Mouse (Mus musculus) liver, embryonic 14.5 days (tissue): ENCODE measurements around the gene Sun3. TPM values are rescaled to one million over a fixed set of nuclear protein-coding genes. Genes with fewer than 3 reads are reported as not detected.

Experiments
- ATAC-seq: fragments of 200-750 bp; cut with Nextera tagmentation; 2 replicates; pipeline ENCODE4 v1.8.0; 2017; ENCODE audit warnings: moderate number of reproducible peaks, mild to moderate bottlenecking, moderate library complexity; ENCODE audit not compliant: insufficient read depth
- DNase-seq, 3 experiments: peaks; one replicate each; pipeline ENCODE4 v3.0.0-alpha.2; 2012 to 2013; ENCODE audit warnings: low read depth in 3 of 3, low spot score in 3 of 3
- H3K27ac ChIP-seq: fragments of 300-500 bp; sonication (generic); 2 replicates; pipeline ENCODE4 v1.5.1; 2014; ENCODE audit warnings: moderate library complexity, mild to moderate bottlenecking, control low read depth, inconsistent platforms
- H3K27me3 ChIP-seq: fragments of 300-500 bp; sonication (generic); 2 replicates; pipeline ENCODE4 v1.6.1; 2014; ENCODE audit warnings: mild to moderate bottlenecking, low read length, moderate library complexity; ENCODE audit not compliant: control insufficient read depth, insufficient read depth
- H3K36me3 ChIP-seq: fragments of 300-500 bp; sonication (generic); replicated peaks from 2 replicates; pipeline ENCODE4 v1.6.1; 2014; ENCODE audit warnings: low read depth; ENCODE audit not compliant: control insufficient read depth, insufficient read depth
- H3K4me1 ChIP-seq, 2 experiments: fragments of 200-500 bp in 1 of 2; fragments of 300-500 bp in 1 of 2; sonication (generic) in 1 of 2; replicated peaks; 2 replicates each; pipeline ENCODE4 v1.6.1; 2012 to 2014; ENCODE audit warnings: antibody characterized with exemption in 1 of 2, inconsistent platforms in 1 of 2, low read length in 1 of 2; ENCODE audit not compliant: control insufficient read depth in 2 of 2, insufficient read depth in 2 of 2
- H3K4me2 ChIP-seq: fragments of 300-500 bp; sonication (generic); 2 replicates; pipeline ENCODE4 v1.6.1; 2014; ENCODE audit warnings: low read depth, mild to moderate bottlenecking, control low read depth, moderate library complexity
- H3K4me3 ChIP-seq, 2 experiments: fragments of 200-500 bp in 1 of 2; fragments of 300-500 bp in 1 of 2; sonication (generic) in 1 of 2; 2 replicates each; pipeline ENCODE4 v1.5.1; 2012 to 2014; ENCODE audit warnings: low read depth in 2 of 2, low read length in 2 of 2, mild to moderate bottlenecking in 2 of 2, control low read depth in 1 of 2, inconsistent platforms in 1 of 2, moderate library complexity in 1 of 2; ENCODE audit not compliant: insufficient read depth in 1 of 2
- H3K9ac ChIP-seq: fragments of 300-500 bp; sonication (generic); replicated peaks from 2 replicates; pipeline ENCODE4 v1.6.1; 2014; ENCODE audit warnings: mild to moderate bottlenecking, control low read depth, moderate library complexity
- H3K9me3 ChIP-seq: fragments of 300-500 bp; sonication (generic); 2 replicates; pipeline ENCODE4 v1.6.1; 2016; ENCODE audit warnings: low read length, mixed read lengths; ENCODE audit not compliant: control insufficient read depth
- CTCF ChIP-seq: IDR thresholded peaks from 2 replicates; pipeline ENCODE4 v1.5.1; 2016; ENCODE audit warnings: antibody characterized with exemption, low read depth, control low read depth
- EP300 ChIP-seq: IDR thresholded peaks from 2 replicates; pipeline ENCODE4 v1.6.1; 2016; ENCODE audit warnings: antibody characterized with exemption, low read depth
- WGBS: fragments of 180-500 bp; shearing (Covaris S2); extraction: QIAGEN DNeasy Blood & Tissue Kit; methylation state at CpG from one replicate; pipeline ENCODE4 v1.1.7; 2014; ENCODE audit not compliant: insufficient replicate concordance; 5-methylcytosine and 5-hydroxymethylcytosine counted together
- polyA plus RNA-seq, 2 experiments: library from polyadenylated mRNA; depleted of rRNA in 1 of 2; stranded (reverse) in 1 of 2; unstranded in 1 of 2; fragments of >200 nt; fragmentation: Nextera tagmentation in 1 of 2; extraction: Ambion mirVana in 1 of 2; gene quantifications; 2 replicates each; pipeline versions ENCODE4 v1.2.1 to v1.2.3; 2012 to 2014

Gene Sun3
- polyA plus RNA-seq, 2 experiments: not detected

DNA sequence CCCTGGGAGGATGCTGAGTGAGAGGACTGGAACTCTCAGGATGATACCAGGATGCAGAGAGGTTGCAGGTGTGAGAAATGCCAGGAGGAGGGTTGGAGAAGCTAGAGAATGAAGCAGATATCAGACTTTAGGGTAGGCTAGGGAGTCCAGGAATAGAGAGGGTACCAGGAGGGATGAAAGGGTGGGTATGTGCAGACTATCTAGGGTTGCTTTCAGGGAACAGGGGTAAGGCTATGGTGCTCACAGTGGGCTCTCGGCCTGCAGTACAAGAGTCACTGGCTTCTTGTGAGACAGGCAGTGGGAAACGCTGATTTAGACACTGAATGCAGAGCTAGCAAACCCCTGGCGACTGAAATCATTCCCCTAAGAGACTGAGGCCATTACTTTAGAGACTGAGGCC is 75.6 kb downstream of the Sun3 start, which contains the start of gene Pkd1l1:
Gene Pkd1l1, minus strand, starts transcription at position 101 of the 400 bp plus-strand sequence.
- Histone ChIP-seq H3K9me3 (no peaks in the 10 kb centered on the region), H3K4me3 (no peak within 1 kb of the TSS), H3K36me3 (no peaks in the 10 kb centered on the region), H3K27ac (no peak within 1 kb of the TSS), H3K27me3 (no peaks in the 10 kb centered on the region), H3K4me1 (peaks cover 21 to 35% of the 10 kb centered on the region in 2 experiments), H3K4me2 (peak within 1 kb of the TSS; percentile 51), H3K9ac (no peak within 1 kb of the TSS)
- TF ChIP-seq EP300: no peak
- TF ChIP-seq CTCF: no peak
- DNase-seq: no peak
- ATAC-seq: no peak
- WGBS: 52% methylated on average over 3 of the region's 3 CpGs

DNA sequence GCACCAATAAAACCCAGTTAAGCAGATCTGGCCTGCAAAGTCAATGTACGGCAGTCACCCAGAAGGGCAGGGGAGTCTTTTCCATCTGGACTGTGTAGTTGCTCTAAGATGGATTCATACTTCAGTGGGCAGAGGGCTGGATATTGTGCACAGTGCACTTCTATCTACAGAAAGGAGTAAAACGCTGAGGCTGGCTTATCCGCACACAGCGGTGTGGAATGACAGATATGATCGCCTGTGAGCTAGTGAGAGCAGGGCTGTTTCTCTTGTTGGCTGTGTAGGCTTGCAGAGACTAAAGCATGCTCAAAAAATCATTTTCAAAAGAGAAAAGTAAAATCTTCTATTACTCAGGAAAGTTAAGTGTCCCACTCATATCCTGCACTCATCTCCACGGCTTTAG is 76.7 kb downstream of the Sun3 start:
- H3K4me2 ChIP-seq: peak overlapping the region; percentile 51
- H3K4me1 ChIP-seq: peaks cover 21 to 35% of the 10 kb centered on the region in 2 experiments
- H3K4me3 ChIP-seq: no peak overlapping the region
- peak; percentile 78 for ATAC-seq
- no peaks in the 10 kb centered on the region for H3K9me3 ChIP-seq
- H3K36me3 ChIP-seq: no peaks in the 10 kb centered on the region
- TF ChIP-seq EP300 (0 out of 2 replicates have a peak, but pooled peaks have one; percentile 34), CTCF (no peak)
- 38% methylated on average over 6 of the region's 6 CpGs for whole genome bisulfite sequencing
- peak overlapping the region; percentile 9 for H3K27ac ChIP-seq
- no peak overlapping the region for H3K9ac ChIP-seq
- no peaks in the 10 kb centered on the region for H3K27me3 ChIP-seq
- DNase-seq: no peak

GRCm38 (mm10) chr11:8970509-8970908 is 78.3 kb downstream of the Sun3 start:
- TF ChIP-seq CTCF (no peak), EP300 (peak; percentile 81)
- Histone ChIP-seq H3K4me1 (peaks cover 21 to 35% of the 10 kb centered on the region in 2 experiments), H3K9me3 (no peaks in the 10 kb centered on the region), H3K4me3 (peak overlapping the region; percentile 15 to 18; a peak in 2 of 4 replicates), H3K4me2 (peak overlapping the region; percentile 60), H3K36me3 (no peaks in the 10 kb centered on the region), H3K9ac (no peak overlapping the region), H3K27ac (peak overlapping the region; percentile 58), H3K27me3 (no peaks in the 10 kb centered on the region)
- WGBS: 27% methylated on average over 9 of the region's 9 CpGs
- ATAC-seq (peak; percentile 82), DNase-seq (peak; percentile 65 to 75 (median 73))

DNA sequence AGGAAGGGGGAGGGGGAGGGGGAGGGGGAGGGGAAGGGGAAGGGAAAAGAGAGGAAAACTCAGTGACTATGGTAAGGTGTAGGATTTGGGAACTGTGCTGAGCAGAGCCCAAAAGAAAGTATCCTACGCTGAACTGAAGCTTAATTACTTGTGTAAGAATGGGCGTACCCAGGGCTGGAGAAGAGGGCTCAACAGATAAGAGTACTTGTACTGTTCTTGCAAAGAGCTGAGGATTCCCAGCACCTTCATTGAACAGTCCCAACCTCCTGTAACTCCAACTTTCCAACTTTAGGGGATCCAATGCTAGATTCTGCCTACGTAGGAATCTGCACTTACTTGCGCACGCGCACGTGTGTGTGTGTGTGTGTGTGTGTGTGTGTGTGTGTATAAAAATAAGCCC is 80.7 kb downstream of the Sun3 start:
- Histone ChIP-seq H3K4me2 (peak overlapping the region; percentile 39), H3K9ac (no peak overlapping the region), H3K36me3 (no peaks in the 10 kb centered on the region), H3K9me3 (no peaks in the 10 kb centered on the region), H3K4me1 (peaks cover 21 to 35% of the 10 kb centered on the region in 2 experiments), H3K27ac (no peak overlapping the region), H3K4me3 (no peak overlapping the region), H3K27me3 (no peaks in the 10 kb centered on the region)
- TF ChIP-seq CTCF (no peak), EP300 (no peak)
- DNase-seq (peak in 1 of 3 experiments; percentile 29), ATAC-seq (peak; percentile 45)
- 72% methylated on average over 7 of the region's 7 CpGs for WGBS

Other genes starting within 250 kb of the Sun3 start
- 0.22 and 0.23 TPM in 2 replicates for gene Pkd1l1, start 75.7 kb downstream of the Sun3 start, polyA plus RNA-seq (2012; rRNA removed)
- gene Pkd1l1, start 75.7 kb downstream of the Sun3 start, polyA plus RNA-seq (2014; fragmentation: Nextera tagmentation; extraction: Ambion mirVana): 0.08 and 0.11 TPM in 2 replicates
- 6.7 and 7.8 TPM in 2 replicates for gene Hus1, start 37.8 kb downstream of the Sun3 start, polyA plus RNA-seq (2012; rRNA removed)
- gene Hus1, start 37.8 kb downstream of the Sun3 start, polyA plus RNA-seq (2014; fragmentation: Nextera tagmentation; extraction: Ambion mirVana): 8.8 and 9.6 TPM in 2 replicates
- gene Gm11992, start 397 bp downstream of the Sun3 start, polyA plus RNA-seq (2012; rRNA removed): 0.04 and 0.10 TPM in 2 replicates
- 0.09 TPM in 2 replicates for gene Gm11992, start 397 bp downstream of the Sun3 start, polyA plus RNA-seq (2014; fragmentation: Nextera tagmentation; extraction: Ambion mirVana)
- 1.1 TPM in 2 replicates for gene Upp1, start 69.1 kb upstream of the Sun3 start, polyA plus RNA-seq (2012; rRNA removed)
- gene Upp1, start 69.1 kb upstream of the Sun3 start, polyA plus RNA-seq (2014; fragmentation: Nextera tagmentation; extraction: Ambion mirVana): 1.4 and 1.8 TPM in 2 replicates
- gene Abca13, start 143.0 kb upstream of the Sun3 start, polyA plus RNA-seq (2012; rRNA removed): 0.06 and 0.10 TPM in 2 replicates
- gene Abca13, start 143.0 kb upstream of the Sun3 start, polyA plus RNA-seq (2014; fragmentation: Nextera tagmentation; extraction: Ambion mirVana): 0.06 and 0.11 TPM in 2 replicates